Mouse (Mus musculus) liver, postnatal 0 days (tissue): ENCODE data around the gene Ldb3.

Experiments used
- CTCF ChIP-seq: sonication (generic); IDR thresholded peaks from 2 replicates; pipeline ENCODE4 v1.5.1; 2016; ENCODE audit warnings: antibody characterized with exemption, low read depth
- EP300 ChIP-seq: IDR thresholded peaks from 2 replicates; pipeline ENCODE4 v1.6.1; 2016; ENCODE audit warnings: antibody characterized with exemption, low read depth, mild to moderate bottlenecking

- TF ChIP-seq CTCF (no peak), EP300 (no peak)
These were observed 23.8 kb downstream of the Ldb3 start for GRCm38 (mm10) chr14:34564646-34565045.
